Mouse (Mus musculus) brain, embryonic 14.5 days (tissue): ENCODE results near the gene Tent5c. TPM values are rescaled to one million over a fixed set of nuclear protein-coding genes. Genes with fewer than 3 reads are reported as not detected.

Source experiments
- DNase-seq: peaks from one replicate; pipeline ENCODE4 v3.0.0-alpha.2; 2011; ENCODE audit warnings: low read depth
- CTCF ChIP-seq: fragments of 200-500 bp; IDR thresholded peaks from 2 replicates; pipeline ENCODE4 v1.5.1; 2012; ENCODE audit warnings: inconsistent platforms, mild to moderate bottlenecking, moderate library complexity, borderline replicate concordance; ENCODE audit not compliant: insufficient read depth, insufficient read length; ENCODE audit errors: extremely low read depth
- POLR2A ChIP-seq: fragments of 200-500 bp; IDR thresholded peaks from 2 replicates; pipeline ENCODE4 v1.6.1; 2012; ENCODE audit warnings: mild to moderate bottlenecking, inconsistent platforms, borderline replicate concordance; ENCODE audit not compliant: poor library complexity, insufficient read depth, insufficient read length, severe bottlenecking; ENCODE audit errors: extremely low read depth
- polyA plus RNA-seq: library from polyadenylated mRNA; depleted of rRNA; stranded (reverse); fragments of >200 nt; gene quantifications from 2 replicates; pipeline ENCODE4 v1.2.3, GENCODE M21; 2012

The Tent5c gene
- polyA plus RNA-seq, 1 experiment = 2.4 TPM

DNA sequence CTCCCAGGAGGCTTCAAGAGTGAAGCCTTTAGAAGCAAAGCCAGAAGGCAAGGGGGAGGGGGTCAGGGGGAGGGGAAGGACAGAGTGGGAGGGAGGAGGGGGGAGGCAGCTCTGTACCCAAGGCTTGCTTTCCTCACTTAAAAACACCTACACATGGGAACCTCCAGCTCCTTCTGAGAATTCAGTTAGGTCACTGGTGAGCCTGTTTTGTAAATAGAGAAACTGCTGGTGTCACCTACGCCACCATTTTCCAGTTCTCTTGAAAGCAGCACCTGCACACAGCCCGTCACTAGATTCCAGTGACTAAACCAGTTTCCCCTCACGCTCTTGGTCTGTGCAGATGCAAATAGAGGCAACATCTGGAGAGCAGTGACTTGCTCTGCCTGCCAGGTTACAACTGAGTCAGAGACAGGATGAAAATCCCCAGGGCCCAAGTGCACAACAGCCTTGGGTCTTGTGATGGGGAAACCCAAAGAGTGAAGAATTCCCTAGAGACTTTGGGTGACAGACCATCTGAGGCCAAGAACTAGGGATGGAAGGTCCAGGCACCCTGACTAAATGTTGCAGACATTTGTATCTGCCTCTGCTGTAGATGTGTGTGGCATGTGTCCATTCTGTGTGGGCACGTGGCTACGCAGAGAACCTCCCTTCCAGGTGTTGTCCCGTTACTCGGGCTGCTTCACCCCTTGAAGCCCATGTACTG is 45.2 kb downstream of the Tent5c start:
- no peak for TF ChIP-seq POLR2A
- no peak for DNase-seq

DNA sequence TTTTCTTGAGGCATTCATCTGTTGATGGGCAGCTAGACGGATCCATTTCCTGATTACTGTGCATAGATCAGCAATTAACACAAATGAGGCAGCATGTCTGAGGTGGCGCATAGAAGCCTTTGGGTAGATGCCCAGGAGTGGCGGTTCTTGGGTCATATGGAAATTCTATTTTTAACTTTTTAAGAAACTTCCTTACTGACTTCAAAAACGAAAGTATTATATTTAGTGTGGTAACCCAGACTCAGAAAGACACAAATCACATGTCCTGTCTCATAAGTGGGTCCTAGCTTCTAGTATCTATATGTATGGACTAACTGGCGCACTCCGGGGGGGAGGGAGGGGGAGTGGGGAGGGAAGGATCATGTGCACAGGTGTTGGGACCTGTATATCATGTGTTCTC is 46.6 kb downstream of the Tent5c start:
- no peak for DNase-seq

DNA sequence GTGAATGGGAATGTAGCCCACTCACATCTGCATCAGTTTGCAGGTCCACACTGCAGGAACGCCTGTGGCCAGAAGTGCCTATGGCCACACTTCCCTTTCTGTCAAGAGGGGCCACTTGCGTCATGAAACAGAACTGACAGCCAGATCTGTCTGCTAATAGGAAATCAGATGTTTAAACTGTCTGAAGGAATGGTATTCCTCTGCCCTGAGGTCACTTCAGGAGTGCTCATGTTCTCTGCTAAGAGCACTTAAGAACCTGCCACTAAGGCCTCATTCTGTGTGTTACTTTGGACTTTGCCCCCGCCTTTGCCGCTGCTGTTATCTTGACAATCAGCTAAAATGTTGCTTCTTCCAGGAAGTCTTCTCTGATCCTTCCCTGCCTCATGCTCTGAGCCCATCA is 48.4 kb downstream of the Tent5c start:
- no peak for TF ChIP-seq POLR2A
- TF ChIP-seq CTCF = no peak
- no peak for DNase-seq

More for the DNA sequence above, 46.6 kb downstream of the Tent5c start:
- no peak for TF ChIP-seq CTCF
- TF ChIP-seq POLR2A = no peak

DNA sequence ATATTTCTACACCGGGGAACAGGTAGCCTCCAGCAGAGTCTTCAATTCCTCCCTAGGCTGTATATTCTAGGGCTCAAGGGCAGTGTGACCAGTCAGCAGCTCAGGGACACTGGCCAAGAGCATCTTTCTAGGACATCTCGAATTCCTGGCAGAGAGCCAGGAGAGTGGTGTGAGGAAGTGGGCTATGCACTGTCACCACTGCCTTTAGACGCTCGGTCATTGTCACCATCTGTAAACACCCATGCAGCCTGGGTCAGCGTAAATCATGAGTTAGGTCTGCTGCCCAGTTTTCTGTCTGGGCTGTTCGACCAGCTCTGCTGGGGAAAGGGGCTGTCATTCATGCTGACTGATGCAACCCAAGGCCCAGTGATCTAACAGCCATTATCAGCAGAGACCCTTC is 49.1 kb downstream of the Tent5c start:
- TF ChIP-seq CTCF = no peak
- TF ChIP-seq POLR2A = no peak
- no peak for DNase-seq

DNA sequence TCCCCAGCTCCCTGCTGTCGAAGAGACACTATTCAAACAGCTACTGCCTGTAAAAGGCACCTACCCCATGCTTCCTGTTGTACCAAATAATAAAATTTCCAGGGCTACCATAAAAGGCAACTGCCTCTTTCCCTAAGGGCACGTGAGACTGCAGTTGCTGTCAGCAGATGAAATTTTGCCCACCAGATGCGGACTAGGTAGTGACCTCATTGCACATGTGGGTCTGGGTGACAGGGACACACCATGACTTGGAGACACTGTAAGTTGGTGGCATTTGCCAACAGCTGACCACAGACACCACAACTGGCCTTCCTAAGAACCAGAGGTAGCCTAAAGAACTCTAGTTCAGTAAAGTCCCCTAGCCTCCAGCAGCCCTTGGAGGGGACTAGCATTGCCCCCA is 50.0 kb downstream of the Tent5c start:
- DNase-seq = no peak
- TF ChIP-seq POLR2A (no peak), CTCF (no peak)

DNA sequence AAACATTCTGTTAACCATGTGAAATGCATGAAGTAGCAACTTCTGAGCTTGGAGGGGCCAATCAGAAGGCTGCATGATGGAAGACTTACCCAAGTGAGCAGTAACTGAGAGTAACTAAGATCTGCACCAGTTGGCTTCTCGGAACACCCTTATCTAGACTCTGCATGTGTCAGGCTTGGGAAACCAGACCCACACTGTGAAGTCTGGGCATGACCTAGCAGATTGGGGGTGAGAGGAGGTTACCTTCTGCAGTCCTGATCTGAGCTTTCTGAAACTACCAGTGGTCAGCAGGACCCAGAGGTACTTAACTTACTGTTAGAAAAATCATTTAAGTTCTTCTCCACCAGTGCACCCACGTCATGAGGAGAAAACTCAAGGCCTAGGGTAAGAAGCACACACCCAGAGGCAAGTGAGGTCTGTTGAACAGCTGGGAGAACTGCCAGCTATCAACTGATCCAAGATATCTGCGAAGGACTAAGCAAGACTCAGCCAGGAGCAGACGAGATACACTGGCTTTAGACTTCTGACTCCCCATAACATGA is 50.6 kb downstream of the Tent5c start:
- DNase-seq = no peak
- TF ChIP-seq CTCF = no peak

DNA sequence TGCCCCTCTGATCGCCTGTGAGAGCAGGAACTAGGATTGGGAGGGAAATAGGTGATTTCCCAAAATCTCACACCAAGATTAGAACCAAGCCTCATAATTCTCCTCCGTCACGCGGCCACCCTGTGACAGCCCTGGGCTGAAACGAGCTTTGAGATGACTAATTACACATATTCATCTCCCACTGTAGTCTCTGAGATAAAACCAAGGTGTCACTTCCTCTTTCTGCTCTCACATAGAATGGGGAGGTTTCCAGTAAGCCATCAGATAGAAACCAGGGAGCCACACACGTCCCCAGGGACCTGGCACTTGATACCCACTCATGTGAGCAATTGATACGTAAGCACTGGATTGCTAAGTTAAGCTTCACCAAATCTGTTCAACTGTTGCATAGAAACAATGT is 52.4 kb downstream of the Tent5c start:
- DNase-seq = no peak
- TF ChIP-seq POLR2A (no peak), CTCF (no peak)

DNA sequence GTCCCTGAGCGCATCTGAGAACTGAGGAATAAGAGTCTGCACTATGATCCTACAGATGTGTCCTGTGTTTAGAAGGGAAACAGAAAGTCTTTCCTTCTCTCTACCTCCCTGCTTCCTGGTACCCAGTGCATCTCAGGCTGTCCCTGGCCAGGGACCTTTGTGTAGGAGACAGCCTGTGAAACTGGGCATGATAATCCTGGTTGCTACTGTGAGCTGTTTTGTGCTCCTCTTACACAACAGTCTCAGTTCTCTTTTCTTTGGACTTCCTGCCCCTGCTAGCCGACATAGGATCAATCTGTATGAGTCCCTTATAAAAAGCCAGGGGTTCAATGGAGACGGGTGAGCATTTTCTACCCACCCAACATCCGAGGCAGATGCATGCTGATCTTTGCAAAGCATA is 57.4 kb downstream of the Tent5c start:
- TF ChIP-seq CTCF (no peak), POLR2A (no peak)
- DNase-seq = no peak

DNA sequence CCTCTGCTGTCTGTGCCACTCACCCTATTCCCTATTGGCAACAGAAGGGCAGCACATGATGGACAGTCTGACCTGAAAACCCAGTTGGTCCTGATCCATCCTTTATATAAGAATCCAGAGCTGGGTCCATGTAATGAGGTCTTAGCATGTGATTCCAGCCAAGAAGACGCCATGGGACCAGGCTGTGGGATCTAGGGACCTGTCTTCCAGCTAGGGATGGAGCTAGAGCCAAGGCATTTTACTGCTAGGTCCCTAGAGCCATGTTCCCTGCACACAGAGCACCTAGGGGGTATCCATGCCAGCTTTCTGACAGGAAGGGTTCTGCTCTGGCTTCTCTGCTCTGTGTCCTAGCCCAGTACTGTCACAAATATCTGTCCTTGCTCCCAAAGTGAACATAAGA is 58.4 kb downstream of the Tent5c start:
- no peak for DNase-seq
- TF ChIP-seq CTCF (no peak), POLR2A (no peak)

DNA sequence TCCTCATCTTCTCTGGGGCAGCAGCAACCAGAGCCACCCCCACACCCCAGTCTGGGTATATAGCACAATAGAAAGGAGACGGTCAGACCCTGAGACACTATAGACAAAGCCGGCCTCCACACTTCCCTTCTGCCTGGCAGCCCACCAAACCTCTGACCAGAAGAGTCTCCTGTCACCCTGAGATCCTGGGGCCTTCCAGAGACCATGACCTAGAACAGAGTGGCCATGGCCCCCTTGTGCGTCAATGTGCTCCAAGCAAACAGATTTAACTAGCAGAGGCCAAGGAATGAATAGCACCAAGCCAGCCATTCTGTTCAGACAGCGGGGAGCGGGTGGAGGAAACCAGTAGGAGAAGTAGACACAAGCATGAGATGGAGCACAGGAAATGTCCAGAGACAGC is 59.0 kb downstream of the Tent5c start:
- no peak for DNase-seq
- TF ChIP-seq POLR2A = no peak
- TF ChIP-seq CTCF = no peak

DNA sequence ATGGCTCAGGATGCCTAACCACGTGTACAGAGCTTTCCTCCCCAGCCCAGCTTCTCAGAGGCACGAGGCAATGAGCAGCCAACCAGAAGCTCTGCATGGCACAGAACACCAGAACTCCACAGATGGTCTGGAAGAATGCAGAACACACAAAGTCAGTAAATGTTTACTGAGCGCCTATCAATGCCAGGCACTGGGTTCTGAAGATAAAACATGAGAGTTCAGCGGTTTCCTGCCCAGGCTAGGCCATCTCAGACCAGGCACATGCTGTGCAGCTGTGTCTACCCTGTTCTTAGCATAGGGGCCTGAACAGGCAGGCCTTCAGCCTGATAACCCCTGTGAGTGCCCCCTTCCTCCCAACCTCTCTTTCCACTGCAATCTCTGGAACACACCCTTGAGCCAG is 59.5 kb downstream of the Tent5c start:
- no peak for TF ChIP-seq CTCF
- no peak for DNase-seq

DNA sequence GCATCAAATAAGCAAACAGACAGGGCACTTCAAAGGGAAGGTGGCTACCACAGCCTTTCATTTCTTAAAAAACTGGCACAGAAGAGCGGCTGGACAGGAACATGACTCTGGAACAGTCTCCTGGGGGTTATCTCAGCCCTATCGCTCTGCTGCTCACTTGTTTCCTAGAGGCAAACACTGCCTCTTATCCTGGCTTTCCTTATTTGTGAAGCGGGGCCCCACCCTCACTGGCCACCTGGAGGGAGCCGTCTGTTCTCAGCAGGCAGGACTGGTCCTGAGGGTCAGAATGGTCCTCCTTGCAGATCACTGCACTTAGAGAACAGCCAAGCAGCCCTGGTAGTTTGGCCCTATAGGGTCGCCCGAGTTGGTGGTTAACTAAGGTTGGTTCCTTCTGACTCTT is 61.6 kb downstream of the Tent5c start:
- no peak for DNase-seq
- TF ChIP-seq CTCF (no peak), POLR2A (no peak)

DNA sequence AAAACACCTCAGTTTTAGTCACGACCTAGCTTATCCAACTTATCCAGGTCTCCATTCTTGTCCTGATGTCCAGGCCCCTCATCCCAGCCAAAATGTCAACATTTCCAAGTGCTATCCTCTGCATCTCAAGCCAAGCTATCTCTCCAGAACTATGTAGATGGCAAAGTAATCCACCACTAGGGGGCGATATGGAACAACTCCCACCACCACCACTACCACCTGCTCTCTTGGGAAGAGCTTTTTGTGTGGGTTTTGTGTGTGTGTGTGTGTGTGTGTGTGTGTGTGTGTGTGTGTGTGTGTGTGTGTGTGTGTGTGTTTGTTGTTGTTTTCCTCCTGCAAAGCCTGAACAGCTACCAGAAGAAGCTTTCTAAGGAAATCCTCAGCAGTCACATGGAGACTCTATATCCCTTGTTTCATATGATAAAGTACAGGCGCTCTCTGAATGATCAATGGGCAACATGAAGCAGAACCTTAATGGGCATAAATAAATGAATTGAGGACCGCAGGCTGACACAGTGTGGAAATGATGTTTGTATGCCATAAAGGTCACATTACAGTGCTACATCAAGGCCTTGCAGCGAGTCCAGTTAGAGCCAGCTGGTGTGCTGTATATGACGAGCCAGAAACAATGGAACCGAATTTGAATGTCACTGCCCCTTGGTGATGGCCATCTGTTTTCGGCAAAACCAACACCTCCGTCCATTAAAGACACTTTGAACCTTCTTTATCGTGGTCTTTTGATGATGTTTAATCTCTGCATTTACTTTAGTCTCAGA is 66.5 kb downstream of the Tent5c start:
- peak; percentile 63 for DNase-seq
- TF ChIP-seq CTCF = peak; percentile 62; the same call in 1 of the 2 replicates
- TF ChIP-seq POLR2A = no peak

DNA sequence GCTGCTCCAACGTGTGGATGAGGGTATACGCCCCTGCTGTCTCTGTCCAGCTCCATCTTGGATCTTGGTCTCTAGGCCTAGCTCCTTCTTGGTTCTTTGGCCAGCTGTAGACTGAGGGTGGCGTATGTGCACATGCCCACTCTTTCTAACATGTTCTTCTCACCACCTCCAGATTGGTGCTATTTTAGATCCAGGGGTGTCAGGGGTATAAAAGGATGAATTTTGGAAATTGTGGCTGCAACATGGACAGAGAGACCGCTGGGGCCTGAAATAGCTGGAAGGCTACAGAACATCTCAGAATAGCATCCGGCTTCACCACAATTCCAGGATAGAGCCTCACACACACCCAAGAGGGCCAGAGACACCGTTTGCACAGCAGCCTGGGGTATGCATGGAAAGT is 67.8 kb downstream of the Tent5c start:
- TF ChIP-seq POLR2A = no peak
- no peak for TF ChIP-seq CTCF
- no peak for DNase-seq
